ENCODE assay signal across 24 mouse cellular contexts in genomic region chr7:46045882-46046281, GRCm38 (mm10). TPM values are rescaled to one million over a fixed set of nuclear protein-coding genes. Genes with fewer than 3 reads are reported as not detected.
"Had no signal": no experiment of that assay in that cellular context is flagged by ENCODE, and none has a peak within 500 bp of the region (broad histone marks: within the 10 kb centered on the region; RNA-seq: fewer than 3 reads in every experiment).

No protein-coding gene starts in this region.

- ATAC-seq: liver, postnatal 0 days; lung, postnatal 0 days; midbrain, embryonic 13.5 days had no signal

- H3K9me3 ChIP-seq: kidney, embryonic 15.5 days; limb, embryonic 12.5 days; limb, embryonic 15.5 days; megakaryocyte, embryonic 14.5 days; midbrain, embryonic 10.5 days; midbrain, embryonic 13.5 days; neural tube, embryonic 12.5 days; neural tube, embryonic 15.5 days had no signal

- DNase-seq: kidney, postnatal 10 days; kidney, postnatal 4 days; left cerebral cortex, postnatal 4 days; liver, postnatal 0 days; lung, embryonic 14.5 days; right cerebral cortex, adult 18-20 months; right cerebral cortex, postnatal 14 days; right cerebral cortex, postnatal 4 days; thymus, adult 2 months; thymus, postnatal 14 days; thymus, postnatal 4 days had no signal

- H3K9ac ChIP-seq: kidney, embryonic 15.5 days; limb, embryonic 12.5 days; limb, embryonic 15.5 days; liver, embryonic 14.5 days; liver, postnatal 0 days; lung, embryonic 14.5 days; midbrain, embryonic 13.5 days; neural tube, embryonic 12.5 days; neural tube, embryonic 15.5 days had no signal

- H3K4me1 ChIP-seq: kidney, embryonic 15.5 days; limb, embryonic 12.5 days; limb, embryonic 15.5 days; midbrain, embryonic 13.5 days; neural tube, embryonic 12.5 days; neural tube, embryonic 15.5 days had no signal

- H3K4me3 ChIP-seq: kidney, embryonic 15.5 days; limb, embryonic 12.5 days; limb, embryonic 15.5 days; megakaryocyte, embryonic 14.5 days; midbrain, embryonic 10.5 days; midbrain, embryonic 13.5 days; neural tube, embryonic 12.5 days; neural tube, embryonic 15.5 days had no signal

- H3K27me3 ChIP-seq: kidney, embryonic 15.5 days; limb, embryonic 12.5 days; limb, embryonic 15.5 days; megakaryocyte, embryonic 14.5 days; midbrain, embryonic 13.5 days; neural tube, embryonic 12.5 days; neural tube, embryonic 15.5 days had no signal

- H3K27ac ChIP-seq: kidney, embryonic 15.5 days; limb, embryonic 12.5 days; limb, embryonic 15.5 days; liver, embryonic 14.5 days; macrophage; midbrain, embryonic 10.5 days; midbrain, embryonic 13.5 days; neural tube, embryonic 12.5 days; neural tube, embryonic 15.5 days; stomach, postnatal 0 days had no signal

RNA-seq across cellular contexts. Expression of gene Abcc6, which starts 15.8 kb away (rescaled TPM):
- polyA plus RNA-seq: macrophage had no signal

RNA-seq across cellular contexts. Expression of gene Kcnj11, which starts 54.7 kb away (rescaled TPM):
- polyA plus RNA-seq: liver, embryonic 11.5 days; liver, postnatal 0 days; lung, embryonic 14.5 days; macrophage had no signal
